Mouse (Mus musculus): ENCODE data around the gene Rps21.

The Rps21 gene

DNA sequence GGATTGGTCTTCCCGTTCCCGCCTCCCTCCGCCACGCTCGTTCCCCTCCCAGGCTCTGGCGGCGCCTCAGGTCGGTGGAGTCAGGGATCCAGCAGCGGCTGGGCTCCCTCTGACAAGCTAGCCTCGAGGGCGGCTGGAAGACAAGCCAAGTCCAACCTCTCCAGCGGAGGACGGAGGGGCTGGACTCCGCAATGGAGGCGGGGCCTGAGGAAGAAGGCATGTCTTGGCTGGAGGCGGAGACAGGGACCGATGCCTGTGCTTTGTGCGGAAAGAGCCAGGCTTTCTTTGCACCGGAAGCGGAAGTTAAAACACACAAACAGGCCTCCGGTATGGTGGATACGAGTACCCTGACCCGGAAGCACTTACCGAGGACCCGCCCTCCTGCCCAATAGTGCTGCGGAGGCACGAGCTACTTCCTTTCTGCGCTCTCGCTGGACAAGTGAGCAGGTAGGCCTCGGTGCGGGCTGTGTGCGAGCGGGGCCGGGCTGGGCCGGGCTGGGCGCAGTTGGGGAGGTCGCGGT lies at the start of gene Rps21:
Gene Rps21 (plus strand): TSS at position 377 of the 521 bp plus-strand sequence.
- peak; percentile 99 for DNase-seq

DNA sequence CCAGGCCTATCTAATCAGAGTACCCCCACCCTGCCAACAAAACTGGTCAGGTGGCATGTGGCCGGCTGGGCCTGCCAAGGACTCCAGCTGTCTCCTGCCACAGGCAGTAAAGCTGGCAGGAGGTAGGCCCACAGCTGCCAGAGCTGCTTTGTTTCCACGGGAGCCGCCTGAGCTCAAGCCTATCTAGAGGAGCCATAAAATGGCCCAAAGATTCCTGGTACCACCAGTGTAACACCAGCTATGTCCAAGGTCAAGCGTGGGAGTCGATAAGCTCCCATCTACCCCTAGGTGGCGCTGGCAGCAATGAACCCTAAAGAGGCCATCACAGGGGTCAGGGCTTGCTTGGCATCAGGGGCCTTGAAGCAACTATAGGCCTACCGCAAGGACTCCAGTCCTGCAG lies 49.3 kb upstream of the Rps21 start:
- DNase-seq = no peak

DNA sequence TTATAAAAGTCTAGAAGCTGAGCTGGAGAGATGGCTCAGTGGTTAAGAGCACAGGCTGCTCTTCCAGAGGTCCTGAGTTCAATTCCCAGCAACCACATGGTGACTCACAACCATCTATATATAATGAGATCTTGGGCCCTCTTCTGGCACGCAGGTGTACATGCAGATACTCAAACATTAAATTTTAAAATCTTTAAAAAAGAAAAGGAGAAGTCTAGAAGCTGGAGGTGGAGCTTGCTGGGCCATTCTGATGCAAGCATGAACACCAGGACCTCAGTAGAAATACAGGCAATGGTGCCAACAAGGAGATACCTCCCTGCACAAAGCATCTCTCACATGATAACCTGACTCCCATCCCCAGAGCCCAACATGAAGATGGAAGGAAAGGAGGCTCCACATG lies 48.2 kb upstream of the Rps21 start:
- no peak for DNase-seq

DNA sequence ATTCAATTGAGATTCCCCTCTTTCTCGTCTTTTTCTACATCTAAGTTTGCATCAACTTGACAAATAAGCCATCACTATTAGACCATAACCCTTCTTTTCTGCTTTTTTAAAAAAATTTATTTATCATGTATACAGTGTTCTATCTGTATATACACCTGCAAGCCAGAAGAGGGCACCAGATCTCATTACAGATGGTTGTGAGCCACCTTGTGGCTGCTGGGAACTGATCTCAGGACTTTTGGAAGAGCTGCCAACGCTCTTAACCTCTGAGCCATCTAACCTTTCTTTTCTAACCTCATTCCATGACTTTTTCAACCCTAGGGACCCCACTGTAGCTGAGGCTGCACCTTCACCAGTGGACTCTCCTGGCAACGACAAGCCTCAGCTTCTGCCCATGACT lies 44.9 kb upstream of the Rps21 start:
- no peak for DNase-seq

DNA sequence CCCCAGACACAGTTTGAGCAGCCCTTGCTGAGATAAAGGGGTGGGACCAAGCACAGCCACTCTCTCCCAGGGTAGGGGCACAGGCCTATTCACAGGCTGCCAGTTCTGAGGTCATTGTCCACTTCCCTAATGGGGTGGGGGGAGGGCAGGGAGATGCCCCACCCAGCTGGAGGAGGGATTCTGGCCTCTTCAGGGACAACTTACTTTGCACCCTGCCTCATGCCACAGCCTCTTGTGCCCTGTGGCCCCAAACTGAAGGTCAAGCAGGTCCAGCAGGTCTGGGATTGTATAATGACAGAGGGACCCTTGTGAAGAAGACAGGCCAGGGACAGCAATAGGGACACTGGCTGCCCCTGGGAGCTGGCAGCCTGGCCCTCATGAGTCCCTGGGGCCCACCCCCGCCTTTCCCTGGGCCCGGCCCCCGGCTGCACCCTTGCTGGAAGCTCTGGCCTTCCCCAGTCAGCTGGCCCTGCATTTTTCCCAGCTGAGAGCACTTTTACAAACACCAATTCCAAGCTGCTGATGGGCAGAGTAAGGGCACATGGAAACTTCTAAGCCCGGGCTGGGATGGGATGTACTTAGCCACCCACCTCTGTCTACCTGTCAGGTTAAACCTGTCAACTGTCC lies 42.7 kb upstream of the Rps21 start:
- DNase-seq = no peak

DNA sequence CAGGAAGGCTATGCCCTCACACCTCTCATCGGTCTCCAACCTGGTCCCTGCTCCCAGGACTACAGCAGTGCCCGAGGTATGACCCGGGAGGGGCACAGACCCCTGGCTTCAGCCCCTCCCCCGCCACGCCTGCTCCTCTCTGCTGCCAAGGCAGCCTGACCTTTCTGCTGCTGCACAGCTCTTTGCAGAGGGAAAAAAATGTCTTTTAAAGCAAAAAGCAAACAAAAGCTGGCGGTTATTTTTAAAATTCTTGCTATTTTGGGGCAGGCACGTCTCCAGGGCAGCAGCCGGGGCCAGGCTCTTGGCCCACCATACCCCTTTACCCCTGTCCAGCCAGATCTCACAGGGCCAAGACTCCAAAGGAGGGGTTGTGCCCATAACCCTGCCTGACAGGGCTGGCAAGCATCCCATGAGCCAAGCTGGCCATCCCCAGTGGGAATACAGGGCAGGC lies 42.1 kb upstream of the Rps21 start:
- DNase-seq = no peak

DNA sequence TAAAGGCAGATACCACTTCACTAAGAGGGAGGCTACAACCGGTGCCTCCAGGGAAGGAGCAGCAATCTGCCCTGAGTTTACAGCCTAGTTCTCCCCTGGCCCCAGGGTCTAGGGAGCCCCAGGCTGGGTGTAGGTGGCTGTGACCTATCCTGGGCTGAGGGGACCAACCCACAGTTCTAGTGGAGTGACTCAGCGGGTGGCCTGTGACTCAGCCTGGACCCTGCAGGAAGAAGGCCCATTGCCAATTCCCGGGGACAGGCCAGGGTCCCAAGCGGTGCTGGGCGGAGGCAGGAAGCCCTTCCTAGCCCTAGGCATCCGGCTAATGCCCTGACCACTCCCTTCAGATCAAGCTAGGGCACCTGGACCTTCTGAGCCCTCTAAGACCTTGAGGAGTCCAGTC lies 41.2 kb upstream of the Rps21 start:
- no peak for DNase-seq

DNA sequence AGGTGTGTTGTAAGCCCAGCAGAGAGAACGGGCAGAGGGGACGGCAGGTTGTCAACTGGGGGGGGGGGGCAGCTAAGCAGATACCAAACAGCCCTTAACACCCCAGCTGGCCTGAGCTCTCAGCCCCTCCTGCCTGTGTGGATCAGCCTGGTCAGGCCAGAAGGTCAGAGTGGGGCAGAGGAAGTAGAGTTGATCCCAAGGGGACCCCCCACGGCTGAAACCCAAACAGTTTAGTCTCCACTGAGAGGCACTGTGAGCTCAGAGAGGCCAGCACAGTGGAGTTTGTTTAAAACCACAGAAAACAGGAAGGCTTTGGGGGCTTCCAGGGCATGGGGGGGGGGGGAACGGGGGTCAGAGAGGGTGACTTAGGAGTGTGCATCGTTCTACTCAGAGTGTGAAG lies 40.3 kb upstream of the Rps21 start:
- no peak for DNase-seq

DNA sequence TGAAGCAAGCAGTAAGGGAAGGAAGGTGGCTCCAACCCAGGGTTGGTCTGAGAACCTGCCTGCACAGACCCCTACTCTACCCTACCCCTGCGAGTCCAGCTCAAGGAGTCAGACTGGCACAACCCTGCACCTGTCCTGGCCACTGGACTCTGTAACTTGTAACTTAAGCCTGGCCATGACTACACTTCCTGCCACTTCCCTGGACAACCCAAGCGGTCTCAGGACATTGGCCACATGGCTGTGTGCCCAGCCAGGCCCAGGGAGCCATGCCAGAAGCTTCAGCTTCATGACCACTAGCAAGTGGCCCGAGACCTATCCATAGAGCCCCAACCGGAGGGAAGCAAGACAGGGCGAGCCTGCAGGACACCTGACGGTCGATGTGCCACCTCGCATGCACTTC lies 39.6 kb upstream of the Rps21 start:
- DNase-seq = no peak

DNA sequence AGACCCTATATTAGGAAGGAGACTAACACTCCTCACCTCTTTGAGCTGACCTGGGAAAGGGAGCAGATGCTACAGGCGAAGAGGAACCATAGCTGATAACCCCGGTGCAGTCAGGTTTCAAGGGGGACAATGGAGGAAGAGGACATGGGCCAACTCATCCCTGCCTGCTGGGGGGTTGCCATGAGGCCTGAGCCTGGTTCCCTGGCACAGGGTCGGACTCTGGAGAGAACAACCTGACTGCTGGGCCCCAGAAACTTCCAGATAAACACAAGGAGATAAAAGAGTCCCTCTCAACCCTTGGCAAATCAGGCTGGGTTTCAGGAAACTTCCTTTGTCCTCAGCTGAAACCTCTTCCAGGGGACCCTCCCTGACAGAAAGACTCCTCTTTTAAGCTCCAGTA lies 38.9 kb upstream of the Rps21 start:
- no peak for DNase-seq

DNA sequence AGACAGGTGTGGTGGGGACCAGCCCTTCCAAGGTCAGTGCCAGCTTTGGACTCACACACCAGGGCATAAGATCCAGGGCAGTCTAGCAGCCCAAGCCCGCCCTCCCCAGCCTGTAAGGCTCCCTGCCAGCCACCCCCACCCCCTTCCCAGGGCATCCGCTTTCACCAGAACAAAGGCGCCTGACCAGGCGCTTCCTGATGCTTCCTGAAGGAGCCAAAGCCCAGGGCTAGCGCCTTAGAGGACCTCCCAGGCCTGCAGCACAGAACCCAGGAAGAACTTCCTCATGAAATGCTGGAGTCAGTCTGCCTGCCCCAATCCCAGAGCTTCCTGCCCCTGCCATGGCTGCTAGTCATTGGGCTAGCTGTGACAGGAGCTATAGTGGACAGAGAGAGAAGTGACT lies 38.5 kb upstream of the Rps21 start:
- no peak for DNase-seq

DNA sequence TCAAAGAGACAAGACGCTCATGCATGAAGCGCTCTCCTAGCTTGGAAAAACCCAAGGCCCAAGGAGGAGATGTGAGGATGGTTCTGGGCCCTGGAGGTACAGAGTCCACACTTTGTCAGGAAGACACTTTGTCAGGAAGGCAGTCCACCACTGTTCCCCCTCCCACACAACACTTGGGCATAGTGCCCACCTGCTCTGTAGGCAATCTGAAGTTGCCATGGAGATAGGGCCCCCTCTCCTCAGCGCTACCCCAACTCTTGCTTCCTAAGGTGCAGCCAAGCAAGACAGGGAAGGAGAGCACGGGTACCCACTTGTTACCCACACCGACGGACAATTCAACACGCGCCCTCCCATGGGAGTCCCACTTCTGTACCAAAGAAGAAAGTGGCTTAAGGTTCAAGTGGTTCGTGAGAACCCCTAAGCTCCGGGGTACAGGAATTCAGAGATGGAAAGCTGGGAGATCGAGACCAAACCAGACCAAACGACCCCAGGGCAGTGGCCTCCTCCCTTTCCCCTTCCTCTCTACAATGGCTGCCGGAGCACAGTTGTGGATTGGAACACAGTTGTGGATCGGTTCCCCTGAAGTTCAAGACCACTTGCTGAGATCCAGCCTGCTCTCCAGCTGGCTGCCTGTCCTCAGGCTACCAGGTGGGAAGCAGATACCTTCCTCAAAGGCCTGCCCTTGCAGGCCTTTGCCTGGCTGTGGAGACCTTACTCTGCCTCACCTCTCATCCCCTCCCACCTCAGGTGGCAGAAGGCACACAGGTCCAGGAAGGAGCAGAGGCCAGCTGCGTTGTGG lies 37.8 kb upstream of the Rps21 start:
- DNase-seq = no peak

DNA sequence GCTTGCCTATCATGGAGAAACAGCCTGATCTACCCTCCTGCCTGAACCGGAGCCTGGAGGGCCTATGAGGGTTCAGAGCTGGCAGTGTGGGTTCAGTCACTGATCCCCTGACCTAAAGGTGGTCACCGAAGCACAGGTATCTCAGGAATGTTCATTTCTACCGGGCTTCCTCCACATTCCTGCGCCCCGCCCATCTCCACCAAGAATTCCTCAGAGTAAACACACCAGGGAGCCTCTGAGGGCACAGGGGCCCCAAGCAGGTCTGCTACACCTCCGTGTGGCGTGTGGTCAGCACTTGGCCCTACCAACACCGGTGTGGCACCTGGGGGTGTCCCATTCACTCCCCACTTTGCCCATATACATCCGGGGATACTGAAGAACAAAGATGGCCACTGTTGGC lies 37.0 kb upstream of the Rps21 start:
- no peak for DNase-seq

DNA sequence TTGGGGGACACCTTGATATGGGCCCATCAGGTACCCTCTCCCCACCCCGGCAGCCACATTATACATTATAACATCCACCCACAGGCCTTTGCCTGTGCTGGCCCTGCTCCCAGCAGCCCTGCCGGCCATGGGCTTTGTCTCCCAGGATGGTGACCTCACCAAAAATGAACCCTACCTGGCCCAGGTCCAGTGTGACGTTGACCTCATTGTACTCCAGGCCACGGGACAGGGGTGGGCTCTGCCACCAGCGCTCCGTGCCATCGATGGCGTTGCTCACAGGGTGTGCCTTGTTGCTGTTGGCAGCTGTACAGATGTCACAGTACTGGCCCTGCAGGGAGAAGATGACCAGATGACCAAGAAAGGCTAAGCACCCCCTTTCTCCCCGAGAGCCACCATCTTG lies 36.1 kb upstream of the Rps21 start:
- no peak for DNase-seq

DNA sequence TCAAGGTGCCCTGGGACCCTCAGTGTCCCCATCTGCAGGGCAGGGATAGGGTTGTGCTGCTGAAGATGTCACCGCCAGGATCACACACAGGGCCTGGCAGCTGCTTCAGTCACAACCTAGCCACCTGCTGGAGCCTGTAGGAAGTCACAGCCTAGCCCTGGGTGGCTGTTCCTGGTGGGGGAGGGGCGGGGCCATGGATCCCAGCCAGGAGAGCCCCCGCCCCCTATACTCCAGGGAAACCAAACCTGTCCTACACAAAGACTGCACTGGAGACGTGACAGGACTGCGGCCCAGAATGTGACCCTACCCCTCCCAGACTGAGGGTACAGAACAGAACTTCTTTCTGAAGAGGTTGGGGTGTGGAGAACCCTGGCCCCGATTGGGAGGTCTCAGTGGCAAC lies 34.9 kb upstream of the Rps21 start:
- no peak for DNase-seq

DNA sequence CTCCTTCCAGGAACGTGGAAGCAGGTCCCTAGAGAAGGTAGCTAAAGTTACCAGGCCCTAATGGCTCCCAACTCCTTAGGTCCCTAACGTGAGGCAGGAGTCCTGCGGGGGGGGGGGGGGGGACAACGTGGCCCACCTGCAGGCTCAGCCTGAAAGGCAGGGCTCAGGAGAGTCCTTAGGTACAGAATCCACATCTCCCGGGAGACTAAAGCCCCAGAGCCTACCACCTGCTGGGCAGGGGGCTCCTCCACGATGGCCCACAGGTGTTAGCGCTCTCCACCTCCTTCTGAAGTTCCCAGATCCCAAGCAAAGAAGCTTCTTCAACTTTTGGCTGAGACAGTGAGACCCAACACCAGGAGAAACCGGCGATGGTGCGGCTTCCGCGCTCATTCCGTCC lies 32.5 kb upstream of the Rps21 start:
- DNase-seq = no peak

DNA sequence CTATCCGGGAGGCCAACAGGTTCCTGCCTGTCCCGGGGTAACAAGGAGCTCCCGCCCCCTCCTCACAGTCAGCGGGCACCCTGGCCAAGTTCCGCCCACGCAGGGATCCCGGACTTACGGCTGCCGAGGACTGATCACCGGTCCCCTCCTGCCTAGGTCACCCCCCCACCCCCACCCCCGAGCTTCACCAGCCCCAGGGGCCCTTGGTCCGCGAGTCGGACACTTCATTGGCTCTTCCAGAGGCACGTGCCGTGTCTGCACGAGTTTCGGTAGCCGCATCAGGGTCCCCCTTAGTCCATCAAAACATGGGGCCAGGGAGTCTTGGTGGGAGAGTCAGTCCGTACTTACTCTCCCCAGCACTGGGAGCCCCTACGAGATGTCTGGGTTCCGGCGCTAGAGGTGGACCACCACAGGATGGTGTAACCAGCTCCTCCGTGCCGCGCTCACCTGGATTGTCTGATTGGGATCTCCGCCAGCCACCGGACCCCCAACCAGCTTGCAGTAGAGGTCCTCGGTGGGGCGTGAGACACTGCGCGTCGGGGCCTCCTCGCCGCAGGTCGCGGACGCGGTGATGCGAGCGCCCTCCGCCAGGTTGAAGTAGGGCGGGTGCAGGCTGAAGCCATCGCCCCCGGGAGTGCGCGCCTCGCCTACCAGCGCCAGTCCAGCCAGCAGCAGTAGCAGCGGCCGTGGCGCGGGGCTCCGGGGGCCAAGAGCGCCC lies 32.0 kb upstream of the Rps21 start:
- no peak for DNase-seq

DNA sequence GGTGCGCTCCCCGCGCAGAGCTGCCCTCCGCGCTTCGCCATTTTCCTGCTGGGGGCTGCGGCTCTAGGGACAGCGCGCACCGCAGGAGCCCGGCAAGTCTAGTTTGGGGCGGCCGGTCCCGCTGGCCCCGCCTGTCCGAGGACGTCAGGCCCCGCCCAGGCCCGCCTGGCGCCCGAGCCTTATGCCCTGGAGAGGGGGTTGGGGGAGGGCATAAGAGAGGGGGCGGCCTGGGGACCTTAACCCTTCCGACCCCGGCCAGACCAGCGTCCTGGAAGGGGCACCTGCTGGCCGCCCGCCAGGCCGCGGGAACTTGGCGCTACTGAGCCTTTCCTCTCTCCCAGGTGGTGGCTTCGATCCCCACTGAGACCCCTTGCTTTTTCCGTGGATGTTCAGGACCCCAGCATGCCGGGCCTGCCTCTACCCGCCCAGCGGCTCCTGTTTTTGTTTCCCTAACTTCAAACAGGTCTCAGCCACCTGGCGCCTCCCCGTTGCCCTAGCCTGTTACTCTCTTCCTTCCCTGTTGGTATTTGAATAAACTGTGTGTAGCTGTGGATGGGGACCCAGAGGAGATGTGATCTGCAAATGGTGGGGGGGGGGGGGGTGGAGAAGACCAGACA lies 31.3 kb upstream of the Rps21 start, which contains the start of gene Lama5:
Gene Lama5 (minus strand): TSS at position 98 of the 617 bp plus-strand sequence.
- no peak for DNase-seq

DNA sequence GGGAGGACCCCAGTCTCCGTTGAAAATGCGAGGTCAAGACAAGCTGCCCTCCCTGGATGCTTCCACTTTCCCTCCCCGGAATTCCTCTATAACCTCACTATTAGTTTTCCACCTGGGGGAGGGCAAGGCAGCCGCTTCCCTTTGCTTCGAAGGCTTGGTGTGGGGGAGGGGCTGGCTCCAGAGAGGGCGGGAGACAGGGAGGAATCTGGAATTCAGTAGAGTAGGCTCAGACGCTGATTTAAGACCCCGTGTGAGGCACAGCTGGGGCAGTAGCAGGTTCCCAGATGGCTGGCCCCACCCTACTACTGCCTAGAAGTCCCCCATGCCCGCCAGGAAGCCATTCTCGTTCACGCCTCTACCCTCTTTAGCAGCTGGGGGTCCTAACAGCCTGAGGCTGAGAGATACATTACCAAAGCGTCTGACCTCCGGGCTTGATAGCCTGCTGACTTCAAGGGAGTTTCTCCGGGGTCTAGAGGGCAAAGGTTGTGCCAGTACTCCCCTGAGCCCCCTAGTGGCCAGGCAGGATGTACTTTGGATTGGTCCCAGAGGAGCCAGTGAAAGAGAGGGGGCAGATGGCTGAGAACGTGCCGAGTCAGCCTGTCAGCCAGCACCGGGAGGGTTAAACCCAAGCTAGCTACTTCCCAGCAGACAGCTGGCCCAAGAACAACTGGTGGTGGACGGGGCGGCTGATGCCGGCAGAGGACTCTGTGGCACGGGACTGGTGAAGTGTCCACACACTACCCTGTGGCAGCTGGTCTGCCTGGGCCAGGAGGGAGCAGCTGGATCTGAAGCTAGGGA lies 29.7 kb upstream of the Rps21 start:
- no peak for DNase-seq

DNA sequence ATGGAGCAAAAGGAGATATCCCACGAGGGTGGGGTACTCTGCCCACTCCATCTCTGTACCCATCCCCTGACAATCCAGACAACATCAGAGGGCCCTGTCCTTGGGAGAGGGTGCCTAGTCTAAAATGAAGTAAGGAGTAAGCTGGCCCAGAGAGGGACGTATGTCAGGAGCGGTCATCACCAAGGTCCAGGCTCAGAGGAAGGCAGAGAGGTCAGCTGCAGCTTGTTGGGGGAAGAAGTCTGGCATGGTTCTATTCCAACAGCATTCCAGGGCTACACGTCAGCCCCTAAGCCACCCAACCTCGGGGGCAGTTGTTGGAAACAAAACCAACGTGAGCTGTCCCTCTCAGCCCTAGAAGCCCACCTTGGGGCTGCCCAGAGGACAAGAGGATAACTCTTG lies 29.1 kb upstream of the Rps21 start:
- DNase-seq = no peak

DNA sequence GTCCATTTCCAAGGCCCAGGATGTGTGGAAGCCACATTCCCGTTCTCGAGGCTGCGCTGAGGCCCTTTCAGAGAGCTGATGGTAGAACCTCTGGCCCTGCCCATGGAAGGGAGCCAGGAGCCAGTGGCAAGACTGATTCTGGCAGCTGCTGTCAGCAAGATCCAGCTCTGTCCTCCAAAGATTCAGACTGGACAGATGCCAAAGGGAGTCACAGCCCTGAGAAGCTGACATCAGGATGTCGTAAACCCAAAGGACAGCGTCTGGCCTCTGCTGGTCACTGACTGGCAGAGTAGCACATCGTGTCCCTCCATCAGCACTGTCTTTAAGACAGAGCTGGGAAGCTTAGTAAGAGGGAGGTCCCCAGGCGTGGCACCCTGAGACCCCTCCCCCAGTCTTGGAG lies 28.6 kb upstream of the Rps21 start:
- DNase-seq = no peak

DNA sequence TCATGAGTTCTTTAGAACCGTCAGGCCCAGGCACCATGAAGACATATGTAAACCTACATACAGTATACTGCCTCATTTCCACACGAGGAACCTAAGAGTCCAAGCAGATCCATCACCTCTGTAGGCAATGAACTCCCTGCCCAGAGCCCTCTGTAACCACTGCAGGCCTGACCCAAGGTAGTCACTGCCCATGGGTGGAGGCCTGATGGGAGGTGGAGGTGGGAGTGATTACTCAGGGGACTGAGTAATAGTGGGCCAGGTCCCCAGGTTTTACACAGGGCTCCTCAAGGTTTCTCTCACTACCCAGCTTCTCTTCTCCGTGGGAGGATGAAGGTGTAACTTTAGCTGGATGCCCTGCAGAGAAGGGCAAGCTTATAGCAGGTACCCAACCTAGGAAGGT lies 28.0 kb upstream of the Rps21 start:
- DNase-seq = no peak

DNA sequence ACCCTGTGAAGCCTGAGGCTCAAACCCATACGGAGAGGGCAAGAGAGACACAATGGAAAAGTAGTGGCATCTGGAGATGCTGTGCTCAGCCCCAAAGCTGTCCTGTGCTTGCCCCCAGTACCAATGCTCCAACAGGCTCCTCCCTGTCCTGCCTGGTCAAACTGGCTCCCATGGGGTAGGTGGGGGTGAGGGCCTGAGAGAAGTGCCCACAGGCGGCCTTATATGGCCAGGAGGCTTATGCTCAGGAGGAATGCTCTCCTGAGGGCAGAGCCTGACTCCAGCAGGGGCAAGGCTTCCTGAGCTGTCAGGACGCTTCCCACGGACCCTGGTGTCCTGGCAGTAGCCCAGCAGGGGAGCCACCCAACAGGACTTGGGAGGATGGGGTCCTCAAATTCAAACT lies 26.7 kb upstream of the Rps21 start:
- no peak for DNase-seq
